Mouse (Mus musculus) adipocyte (in vitro differentiated cells): ENCODE measurements at regions not wholly inside any gene's neighbourhood (a gene's known extent, or its start where the extent isn't known, plus 50 kb on each side); places are given as distances from the start of the nearest gene placed in this dataset.

ENCODE experiments used
- DNase-seq: peaks from one replicate; pipeline ENCODE4 v3.0.0-alpha.2; 2016; ENCODE audit warnings: low spot score

DNA sequence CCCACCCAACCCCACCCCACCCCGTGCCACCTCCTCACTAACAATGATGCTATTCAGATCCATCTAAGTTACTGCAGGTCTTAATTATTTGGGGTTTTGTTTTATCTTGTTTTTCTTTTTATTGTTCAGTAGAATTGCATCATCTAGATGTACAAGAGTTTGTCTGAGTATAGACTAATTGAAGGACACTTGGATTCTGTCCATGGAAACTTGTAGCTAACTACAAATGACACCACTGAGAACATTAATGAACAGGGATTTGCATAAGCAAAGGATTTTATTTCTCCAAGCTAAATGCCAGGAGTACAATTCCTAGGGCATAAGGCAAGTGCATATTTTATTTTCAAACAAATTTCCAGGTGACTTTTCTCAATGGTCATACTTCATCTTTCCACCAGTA, 318.4 kb upstream of the Slc7a11 start:
- DNase-seq = no peak

DNA sequence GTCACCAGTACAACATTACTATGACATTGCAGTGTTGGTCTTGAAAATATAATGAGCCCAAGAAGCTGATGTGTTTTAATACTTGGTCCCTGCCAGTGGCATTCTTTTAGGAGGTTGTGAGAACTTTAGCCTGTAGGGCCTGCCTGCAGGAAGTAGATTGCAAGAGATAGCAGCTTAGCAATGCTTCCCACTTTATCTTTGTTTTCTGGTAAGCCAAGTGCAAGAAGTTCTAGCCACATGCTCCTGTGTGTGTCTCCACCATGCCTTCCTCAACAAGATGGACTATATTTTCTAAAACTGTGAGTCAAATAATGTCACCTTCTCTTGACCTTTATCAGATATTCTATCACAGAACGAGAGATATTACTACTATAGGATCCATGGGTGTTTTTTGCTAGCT, 314.7 kb upstream of the Slc7a11 start:
- DNase-seq = no peak

DNA sequence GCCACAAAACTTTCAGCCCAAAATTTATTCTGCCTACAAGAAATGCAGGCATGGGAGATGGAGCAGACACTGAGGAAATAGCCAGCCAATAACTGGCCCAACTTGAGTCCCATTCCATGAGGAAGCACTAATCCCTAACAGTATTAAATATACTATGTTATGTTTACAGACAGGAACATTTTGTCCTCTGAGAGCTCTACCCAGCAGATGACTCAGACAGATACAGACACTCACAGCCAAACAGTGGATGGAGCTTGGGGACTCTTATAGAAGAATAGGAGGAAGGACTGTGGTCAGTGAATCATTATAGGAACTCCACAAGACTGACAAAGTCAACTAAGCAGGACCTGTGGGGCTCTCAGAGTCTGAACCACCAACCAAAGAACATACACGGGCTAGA, 293.8 kb upstream of the Slc7a11 start:
- DNase-seq = no peak

DNA sequence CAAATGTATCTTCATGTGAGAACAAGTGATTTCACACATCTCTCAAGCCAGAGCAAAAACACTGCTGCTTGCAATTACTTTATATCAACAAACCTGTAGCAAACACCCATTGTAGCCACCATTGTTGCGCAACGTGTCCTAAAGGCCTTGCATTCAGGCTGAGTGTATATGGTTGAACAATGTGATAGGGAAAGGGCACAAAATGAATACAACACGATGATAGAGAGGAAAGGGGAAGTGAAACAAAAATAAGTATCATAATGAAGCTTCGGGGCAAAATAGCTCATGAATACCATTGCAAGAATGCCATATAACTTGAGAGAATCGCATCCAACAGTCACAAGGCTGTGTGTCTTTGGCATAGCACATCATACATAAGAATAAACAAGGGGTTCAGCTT, 275.6 kb upstream of the Slc7a11 start:
- DNase-seq = no peak

DNA sequence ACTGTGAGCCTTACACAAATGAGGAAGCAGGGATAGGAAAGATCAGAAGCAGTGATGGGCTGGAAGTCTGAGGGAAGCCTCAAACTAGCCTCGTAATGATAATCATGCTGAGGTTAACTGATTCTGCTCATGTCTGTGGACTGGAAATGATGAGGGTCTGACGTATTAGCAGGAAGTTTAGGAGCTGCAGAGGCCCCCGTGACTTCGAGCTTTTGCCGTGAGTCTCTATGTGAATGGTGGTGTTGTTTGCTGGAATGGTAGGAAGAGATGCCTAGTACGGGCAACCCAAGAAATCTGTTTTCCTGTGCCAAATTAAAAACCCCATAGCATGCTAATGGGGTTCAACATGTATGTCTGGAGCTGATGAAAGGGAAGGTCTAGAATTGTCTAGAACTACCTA, 270.0 kb upstream of the Slc7a11 start:
- DNase-seq = no peak

DNA sequence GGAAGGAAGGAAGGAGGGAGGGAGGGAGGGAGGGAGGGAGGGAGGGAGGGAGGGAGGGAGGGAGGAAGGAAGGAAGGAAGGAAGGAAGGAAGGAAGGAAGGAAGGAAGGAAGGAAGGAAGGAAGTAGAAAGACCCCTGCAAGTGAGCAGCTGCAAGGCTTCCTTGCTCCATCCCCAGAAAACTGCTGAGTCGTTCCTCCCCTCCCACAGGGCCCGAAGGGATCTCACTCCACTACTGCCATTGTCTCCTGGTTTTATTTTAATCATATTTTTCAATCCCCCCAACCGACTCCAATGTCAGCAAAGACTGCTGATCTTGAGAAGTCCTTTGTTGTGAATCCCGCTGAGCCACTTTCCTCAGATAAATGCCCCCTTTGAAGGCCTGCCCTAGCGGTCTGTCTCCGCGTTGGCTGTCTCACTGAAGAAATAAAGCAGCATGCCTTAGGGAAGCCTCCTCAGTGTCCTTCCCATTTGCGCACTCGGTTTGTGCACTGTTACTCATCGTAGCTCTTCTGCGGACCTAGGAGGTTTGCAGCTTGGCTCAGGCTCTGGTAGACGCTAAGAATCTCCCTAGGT, 266.1 kb upstream of the Slc7a11 start:
- DNase-seq = no peak

DNA sequence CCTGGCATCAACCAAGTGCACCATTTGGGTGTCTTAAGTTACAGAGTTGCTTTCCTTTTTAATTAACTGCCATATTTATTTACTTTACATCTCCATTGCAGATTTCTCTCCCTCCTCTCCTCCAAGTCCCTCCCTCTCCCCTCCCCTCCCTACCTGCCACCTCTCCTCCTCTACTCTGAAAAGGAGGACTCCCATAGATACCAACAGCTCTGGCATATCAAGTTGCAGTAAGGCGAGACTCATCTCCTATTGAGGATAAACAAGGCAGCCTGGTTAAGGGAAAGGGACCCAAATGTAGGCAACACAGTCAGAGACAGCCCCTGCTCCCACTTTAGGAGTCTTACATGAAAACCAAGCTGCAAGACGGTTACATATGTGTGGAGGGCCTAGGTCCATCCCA, 263.3 kb upstream of the Slc7a11 start:
- no peak for DNase-seq

DNA sequence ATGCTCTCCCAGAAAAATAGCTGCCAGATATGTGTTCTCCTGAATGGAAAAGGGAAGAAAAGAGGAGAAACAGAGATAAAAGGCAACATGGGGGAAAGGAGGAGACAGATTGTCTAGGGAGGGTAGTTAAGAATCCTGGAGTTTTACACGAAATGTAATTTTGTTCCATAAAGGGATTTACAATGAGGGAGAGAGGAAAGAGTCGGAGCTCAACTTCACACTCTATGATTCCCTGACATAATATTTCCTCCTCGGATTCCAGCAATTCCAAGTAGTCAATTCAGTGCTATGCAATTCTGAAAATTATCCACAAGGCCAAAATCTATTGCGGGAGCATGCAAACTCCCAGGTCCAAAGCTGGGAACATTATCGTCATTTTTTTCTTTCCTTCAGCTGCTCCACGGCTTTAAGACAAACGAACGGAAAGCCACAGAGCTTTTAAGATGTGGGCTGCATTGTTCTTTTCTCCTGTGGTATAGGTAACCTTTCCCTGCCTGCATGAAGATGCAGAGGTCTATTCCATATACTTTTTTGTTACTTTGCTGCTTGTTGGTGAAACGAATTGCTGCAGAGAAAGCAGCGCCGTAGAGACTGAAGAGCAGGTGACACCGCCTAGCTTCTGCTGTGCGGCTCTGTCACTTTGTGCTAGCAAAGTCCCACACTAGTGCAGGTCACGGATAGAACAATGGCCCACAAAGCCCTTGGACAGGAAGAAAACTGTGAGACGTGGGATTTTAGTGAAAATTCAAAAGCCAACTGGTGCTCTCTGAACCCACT, 251.7 kb upstream of the Slc7a11 start:
- no peak for DNase-seq

DNA sequence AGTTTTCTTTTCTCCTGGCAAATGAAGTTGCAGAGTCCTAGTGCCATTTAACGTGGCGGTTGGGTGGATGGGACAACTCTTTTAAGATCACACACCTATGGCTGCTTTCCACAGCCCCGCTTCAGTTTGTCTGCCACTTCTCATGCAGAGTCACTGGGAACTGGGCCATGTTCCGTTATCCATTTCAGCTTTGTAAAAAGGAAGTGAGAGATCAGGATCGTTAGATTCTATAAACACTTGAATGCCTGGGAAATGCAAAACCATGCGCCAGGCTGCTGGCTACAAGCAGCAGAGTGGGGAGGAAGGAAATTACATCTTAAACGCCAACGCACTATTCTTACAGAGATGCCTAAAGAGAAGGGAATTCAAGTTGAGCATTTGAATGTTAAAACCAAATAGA, 251.1 kb upstream of the Slc7a11 start:
- no peak for DNase-seq

DNA sequence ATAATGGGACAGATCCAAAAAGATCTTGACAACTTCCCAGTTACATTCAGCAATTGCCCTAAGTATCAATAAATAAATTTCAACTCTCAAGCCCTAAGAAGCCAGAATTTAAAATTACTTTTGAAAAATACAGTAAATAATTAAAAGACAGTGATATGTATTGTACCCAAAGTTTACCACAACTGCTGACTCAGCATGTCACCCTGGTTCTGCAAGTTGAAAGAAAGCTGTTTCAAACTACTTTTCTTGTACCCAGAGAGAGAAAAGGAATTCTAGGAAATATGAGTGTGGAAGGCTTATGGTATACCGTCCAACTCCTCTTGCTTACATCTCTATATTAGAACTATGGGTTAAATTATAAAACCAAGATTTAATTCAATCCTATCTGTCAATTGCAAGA, 248.9 kb upstream of the Slc7a11 start:
- DNase-seq = no peak

DNA sequence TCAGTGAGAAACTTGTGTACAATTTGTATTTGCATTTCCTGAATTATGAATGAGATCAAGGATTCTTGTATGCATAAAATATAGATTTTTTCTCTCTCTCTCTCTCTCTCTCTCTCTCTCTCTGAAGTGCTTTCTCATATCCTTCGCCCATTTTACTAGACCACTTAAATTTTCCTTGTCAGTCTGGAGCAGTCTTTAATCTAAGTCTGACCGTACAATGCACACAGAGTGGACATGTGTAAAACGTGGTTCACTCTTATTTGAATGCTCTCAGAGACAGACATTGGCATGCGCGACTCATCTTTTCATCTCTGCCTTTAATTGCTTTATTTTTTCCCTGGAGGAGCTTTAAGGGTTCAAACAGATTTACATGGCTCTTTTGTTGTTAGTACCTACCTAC, 247.3 kb upstream of the Slc7a11 start:
- DNase-seq = no peak

DNA sequence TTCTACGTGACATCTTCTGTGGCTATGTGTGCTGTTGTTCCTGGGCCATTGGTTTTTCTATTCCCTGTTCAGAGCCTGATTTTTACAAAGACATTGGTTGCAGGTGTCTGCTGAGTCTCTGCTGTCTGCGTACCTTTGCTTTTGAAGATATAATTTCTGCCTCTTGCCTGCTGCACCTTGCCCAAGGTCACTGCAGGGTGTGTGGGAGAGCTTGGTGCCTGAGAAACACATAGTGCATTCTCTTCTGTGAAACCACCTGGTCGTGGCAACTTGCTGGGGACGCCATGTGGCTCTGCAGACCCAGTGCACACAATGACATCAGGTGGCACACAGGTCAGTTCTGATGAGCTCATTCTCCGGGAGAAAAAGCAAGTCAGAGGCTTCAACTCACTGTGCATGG, 246.0 kb upstream of the Slc7a11 start:
- no peak for DNase-seq

DNA sequence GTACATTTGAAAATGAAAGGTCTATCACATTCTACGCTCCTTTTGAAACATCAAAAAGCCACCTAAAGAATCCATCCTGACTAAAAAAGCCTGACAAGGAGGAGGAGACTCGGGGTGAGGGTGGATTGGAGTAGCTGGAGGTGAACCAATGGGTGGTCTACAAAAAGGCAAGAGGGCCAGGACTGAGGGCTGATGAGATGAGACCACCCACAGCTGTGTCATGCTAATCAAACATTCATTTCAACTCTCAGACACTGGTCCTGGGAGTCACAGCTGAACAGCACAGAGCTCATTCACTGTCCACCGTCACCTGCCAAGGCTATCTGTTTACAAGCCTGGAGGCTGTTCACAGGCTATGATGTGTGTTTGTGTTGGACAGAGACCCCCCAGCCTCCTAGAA, 244.3 kb upstream of the Slc7a11 start:
- no peak for DNase-seq

DNA sequence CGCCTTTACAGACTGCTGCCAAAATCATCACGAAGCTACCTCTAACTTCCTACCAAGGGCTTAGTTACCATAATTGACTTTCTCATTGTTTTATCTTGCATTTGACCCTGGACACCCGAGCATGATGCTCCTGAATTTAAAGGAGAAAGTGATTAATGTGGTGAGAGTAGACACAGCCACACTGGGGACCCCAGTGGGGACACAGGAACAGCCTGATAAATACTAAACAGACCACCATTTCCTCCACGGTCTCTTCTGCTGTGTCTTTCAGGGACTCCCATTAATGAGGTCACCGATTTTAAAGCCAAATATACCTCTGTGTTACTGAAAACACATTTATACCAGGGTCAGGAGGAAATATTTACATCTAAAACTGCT, 235.2 kb upstream of the Slc7a11 start:
- no peak for DNase-seq

DNA sequence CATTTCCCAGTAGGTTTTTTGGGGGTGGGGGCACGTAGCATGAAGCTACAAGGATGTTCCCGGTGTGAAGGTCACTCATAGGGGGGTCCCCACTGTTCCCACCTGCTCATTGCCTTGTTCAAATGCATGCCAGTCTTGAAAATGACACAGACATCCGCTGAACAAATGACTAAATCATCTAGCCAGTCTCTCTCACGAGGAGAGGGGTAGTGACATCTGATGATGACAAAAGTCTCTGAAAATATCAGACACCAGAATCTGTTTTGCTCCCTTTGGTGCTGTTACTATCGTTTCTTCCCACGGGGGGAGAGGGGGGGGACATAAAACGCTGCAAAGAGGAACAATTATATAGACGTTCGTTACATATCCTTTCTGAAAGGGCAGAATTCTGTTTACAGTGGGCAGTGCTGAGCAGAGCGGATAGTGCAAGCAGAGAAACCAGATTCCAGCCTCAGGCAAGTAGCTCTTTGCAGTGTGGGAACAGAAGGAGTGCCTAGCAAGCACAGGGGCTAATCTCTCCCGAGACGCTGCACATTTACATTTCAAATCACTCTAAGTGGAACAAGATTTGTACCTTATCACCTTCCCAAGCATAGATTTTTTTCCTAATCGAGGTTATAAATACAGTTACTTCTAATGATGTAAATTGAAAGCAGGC, 234.7 kb upstream of the Slc7a11 start:
- DNase-seq = no peak

DNA sequence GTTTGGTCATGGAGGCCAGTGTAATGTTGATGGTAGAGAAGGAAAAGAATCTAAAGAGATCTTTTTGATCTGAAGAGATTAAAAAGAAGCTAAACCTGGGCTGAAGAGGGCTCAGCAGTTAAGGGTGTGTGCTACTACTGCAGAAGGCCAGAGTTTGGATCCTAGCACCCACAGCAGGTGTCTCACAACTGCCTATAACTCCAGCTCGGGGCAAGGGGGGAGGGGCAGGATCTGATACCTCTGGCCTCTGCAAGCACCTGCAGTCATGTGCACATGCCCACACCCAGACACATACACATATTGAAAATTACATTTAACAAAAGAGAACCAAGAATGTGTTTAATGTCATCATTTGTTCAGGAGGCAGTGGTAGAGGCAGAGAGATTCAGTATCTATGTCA, 232.4 kb upstream of the Slc7a11 start:
- no peak for DNase-seq

DNA sequence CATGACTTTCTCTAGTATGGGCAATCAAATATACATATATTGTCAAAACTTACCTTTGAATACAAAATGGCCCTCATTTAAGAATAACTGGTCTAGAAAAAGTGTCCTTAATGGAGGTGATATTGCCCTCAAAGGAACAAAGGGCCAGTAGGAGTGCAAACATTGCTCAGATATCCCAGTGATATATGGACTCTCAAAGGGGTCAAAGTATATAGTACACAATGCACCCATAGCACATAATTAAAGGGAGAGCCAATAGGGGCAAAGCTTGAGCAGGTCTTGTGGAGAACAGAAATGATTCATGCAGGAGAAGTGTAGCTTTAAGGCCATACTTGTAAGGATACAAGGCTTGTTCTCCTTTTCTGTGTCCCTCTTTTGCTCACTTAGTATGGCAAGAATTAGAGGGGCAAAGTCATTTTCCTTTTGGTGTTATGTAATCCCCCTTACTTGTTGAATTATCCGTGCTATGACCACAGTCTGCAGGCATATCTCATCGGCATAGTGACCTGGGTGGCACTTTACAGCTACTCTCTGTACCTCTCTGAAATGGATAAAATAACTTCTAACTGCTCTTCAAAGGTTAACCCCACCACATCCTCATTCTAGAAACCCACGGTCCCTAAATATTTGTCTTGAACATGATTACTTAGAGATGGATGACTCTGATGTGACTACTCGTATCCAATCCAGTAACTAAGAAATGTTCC, 231.6 kb upstream of the Slc7a11 start:
- no peak for DNase-seq

DNA sequence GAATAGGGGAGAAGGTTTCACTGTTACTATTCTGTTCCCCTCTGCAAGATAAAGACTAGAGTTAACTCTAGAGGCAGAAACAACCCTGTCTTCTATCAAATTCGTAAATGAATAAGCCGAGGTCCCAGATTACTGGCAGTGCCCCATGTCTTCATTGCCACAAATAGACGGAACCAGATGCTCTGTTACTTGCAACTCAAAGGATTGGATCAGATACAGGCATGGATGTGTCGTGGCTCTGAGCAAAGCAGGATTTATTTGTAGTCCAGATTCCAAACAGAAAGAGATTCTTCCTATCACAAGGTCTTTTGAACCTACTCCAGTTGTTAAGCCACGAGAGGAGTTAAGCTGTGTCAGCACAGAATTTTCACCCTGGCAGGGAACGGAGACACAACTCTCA, 221.9 kb upstream of the Slc7a11 start:
- DNase-seq = no peak

DNA sequence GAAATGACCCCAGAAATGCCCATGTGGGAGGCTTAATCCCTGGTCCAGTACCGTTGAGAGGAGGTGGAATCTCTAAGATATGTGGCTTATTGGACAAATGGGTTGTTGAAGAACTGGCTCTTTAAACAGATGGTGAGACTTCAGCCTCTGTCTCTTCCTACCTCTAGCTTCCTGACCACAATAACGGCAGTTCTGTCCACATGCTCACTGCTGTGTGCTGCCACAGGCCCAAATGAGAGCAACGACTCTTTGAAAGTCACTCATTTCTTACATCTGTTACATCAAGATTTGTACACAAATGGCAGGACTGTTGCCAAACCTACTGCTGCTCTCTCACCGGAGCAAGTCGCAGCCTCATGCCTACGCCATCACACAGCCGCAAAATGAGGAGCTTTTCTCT, 217.6 kb upstream of the Slc7a11 start:
- no peak for DNase-seq

DNA sequence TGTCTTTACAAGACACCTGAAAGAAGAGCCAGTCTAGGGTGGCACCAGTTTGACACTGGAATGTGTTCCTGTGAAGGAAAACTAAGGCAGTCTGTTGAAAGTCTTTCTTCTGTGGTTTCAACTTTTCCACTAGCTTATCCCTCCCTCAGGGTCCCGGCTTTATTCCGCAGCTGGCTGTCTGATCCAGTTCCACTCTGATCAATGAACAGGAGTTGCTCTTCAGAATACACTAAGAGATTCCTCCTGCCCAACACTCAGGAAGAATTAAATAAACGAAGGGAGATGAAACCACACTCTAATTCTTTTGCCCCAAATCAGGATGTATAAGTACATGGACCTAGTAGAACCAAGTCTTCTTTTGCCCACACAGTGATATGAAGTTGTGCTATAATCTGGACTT, 217.2 kb upstream of the Slc7a11 start:
- no peak for DNase-seq

DNA sequence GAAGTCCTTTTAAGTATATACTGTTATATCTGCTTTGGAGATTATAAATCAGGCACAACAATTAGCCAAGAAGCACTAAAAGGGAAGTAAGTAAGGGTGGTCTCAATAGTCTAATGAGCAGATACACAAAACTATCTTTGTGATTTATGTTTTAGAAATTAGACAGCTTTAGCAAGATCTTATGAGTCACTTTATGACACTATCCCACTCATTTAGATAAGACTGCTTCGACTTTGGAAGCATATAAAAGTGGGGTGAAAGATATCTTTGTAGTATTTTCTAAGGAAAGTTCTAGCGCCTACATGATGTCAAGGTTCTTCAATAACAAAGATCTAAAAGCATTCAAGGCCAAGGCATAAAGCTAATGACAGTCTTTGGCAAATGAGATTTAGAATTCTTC, 214.5 kb upstream of the Slc7a11 start:
- no peak for DNase-seq

DNA sequence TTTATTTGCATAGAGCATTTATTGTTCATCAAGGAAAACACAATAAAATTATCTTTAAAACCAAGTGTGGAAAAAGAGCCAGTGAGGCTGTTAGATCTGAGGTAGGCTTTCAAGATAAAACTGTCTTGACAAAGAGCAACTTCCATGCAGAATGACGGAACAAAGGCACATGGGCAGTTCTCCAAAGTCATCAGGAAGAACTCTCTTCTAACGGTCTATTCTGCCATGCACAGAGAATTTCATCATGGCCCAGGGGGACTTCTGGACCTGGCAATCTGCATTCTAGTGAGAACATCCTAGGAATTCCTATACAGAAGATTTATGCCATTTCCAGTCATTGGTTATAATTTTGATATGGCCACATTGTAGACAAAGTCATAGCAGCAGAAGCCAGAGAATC, 211.0 kb upstream of the Slc7a11 start:
- DNase-seq = no peak

DNA sequence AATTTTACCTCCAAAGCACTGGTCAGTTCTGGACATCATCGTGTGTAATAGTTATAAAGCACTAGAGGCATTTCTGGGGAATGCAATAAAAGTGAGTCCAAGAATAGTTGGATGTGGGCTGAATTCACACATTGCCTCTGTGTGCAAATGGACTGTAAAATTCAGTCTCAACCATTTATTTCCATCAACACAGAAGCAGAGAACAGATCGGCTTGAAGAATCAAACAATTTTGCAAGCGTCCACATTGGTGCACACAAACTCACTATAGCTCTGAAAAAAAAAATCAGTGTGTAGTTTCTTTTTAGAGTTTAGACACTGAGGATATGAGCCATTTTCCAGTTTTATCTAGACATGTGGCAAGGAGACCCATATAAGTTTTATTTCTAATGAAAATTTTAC, 208.9 kb upstream of the Slc7a11 start:
- DNase-seq = no peak
